Mouse (Mus musculus) ovary, postnatal 10 days (tissue): ENCODE measurements around the gene Pramel1.
"Not testable (repeated sequence)": the region's sequence is repeated elsewhere in the genome, so short reads cannot be mapped to it uniquely, and the experiment has no call there.

ENCODE experiments used
- DNase-seq: peaks from one replicate; pipeline ENCODE4 v3.0.0; 2022; ENCODE audit warnings: low spot score

Gene Pramel1

GRCm38 (mm10) chr4:143394181-143394580, at the start of gene Pramel1:
Pramel1 (plus strand) TSS chr4:143394428.
- no peak for DNase-seq

- not testable (repeated sequence) for DNase-seq
Observed at GRCm38 (mm10) chr4:143345491-143345890, 48.7 kb upstream of the Pramel1 start.

DNA sequence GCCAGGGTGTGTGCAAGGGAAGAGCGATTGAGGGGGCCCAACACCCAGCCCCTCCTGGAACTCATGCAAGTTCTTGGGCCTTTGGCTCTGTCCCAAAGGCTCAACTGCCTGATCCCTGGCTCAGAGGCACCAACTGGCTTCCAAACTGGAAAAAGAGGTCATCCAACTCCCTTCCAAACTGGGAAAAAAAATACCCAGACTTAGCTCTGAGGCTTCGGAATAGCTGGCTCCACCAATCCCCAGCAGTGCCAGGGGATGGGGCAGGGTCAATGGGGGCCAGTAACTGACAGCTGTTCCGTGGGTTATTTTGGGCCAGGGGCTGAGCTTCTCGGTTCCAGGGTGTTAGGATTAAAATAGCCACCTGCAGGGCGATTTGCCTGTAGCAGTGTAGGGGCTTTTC, 45.5 kb upstream of the Pramel1 start:
- no peak for DNase-seq

GRCm38 (mm10) chr4:143349484-143349906, 44.7 kb upstream of the Pramel1 start, which contains the start of gene Lrrc38:
Lrrc38 (plus strand) TSS chr4:143349757.
- DNase-seq = no peak

- no peak for DNase-seq
Observed at GRCm38 (mm10) chr4:143350047-143351015, 43.9 kb upstream of the Pramel1 start.

GRCm38 (mm10) chr4:143352301-143352700, 41.9 kb upstream of the Pramel1 start:
- no peak for DNase-seq

DNA sequence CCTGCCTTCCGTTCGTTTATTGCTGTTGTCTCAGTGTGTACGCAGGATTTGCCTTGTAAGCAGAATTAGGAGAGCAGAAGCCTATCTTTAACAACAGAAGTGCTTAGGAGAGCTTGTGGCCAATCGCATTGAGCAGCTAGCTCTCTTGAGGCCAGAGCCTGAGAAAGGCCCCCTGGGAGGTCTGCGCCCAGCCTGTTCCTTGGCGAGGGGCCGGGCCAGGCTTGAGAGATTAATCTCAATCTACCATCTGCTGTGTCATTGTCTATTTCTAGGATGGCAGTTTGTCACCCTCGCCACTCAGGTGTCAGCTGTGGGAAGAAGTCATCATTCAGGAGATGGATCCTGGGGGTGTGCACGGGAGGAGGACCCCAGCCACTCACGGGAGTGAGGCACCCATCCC, 32.7 kb upstream of the Pramel1 start:
- DNase-seq = no peak

- DNase-seq = no peak
Observed at GRCm38 (mm10) chr4:143366415-143367041, 27.7 kb upstream of the Pramel1 start.

- DNase-seq = no peak
Observed at GRCm38 (mm10) chr4:143379480-143379879, 14.7 kb upstream of the Pramel1 start.

- DNase-seq = no peak
Observed at GRCm38 (mm10) chr4:143379931-143380715, 14.1 kb upstream of the Pramel1 start.

- peak; percentile 3 for DNase-seq
Observed at GRCm38 (mm10) chr4:143380716-143381004, 13.6 kb upstream of the Pramel1 start.

DNA sequence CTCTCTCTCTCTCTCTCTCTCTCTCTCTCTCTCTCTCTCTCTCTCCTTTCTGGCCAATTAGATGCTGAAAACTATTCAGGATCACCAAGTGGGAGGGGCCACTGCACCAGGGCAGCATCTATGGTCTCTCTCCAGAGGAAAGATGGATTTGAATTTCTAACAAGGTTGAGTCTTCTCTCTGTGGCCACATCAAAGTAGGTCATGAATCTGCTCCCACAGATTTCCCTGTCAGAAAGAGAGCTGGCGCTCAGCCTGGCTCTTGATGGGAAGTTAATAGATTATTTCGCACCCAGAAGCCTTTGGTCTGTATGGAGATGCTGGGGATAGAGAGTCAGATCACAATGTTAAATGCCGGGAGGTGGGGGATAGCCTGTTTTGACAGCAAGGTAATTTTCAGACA, 12.1 kb upstream of the Pramel1 start:
- no peak for DNase-seq

GRCm38 (mm10) chr4:143383646-143384045, 10.6 kb upstream of the Pramel1 start:
- DNase-seq = no peak

GRCm38 (mm10) chr4:143388955-143389702, 5.1 kb upstream of the Pramel1 start:
- DNase-seq = peak; percentile 7

GRCm38 (mm10) chr4:143411566-143412218, 17.5 kb downstream of the Pramel1 start:
- no peak for DNase-seq

- peak; percentile 73 for DNase-seq
Observed at GRCm38 (mm10) chr4:143412219-143413092, 18.2 kb downstream of the Pramel1 start, which contains the start of gene Pramef8. Pramef8 (plus strand) TSS chr4:143412426.

- no peak for DNase-seq
Observed at GRCm38 (mm10) chr4:143413621-143414020, 19.4 kb downstream of the Pramel1 start.

- no peak for DNase-seq
Observed at GRCm38 (mm10) chr4:143414121-143414520, 19.9 kb downstream of the Pramel1 start.

- DNase-seq = not testable (repeated sequence)
Observed at GRCm38 (mm10) chr4:143426770-143427169, 32.5 kb downstream of the Pramel1 start.
